Mouse (Mus musculus) retina, postnatal 7 days (tissue): ENCODE measurements around the gene Wnt5a.

Experiments used
- DNase-seq: peaks from one replicate; pipeline ENCODE4 v3.0.0-alpha.2; 2012; ENCODE audit warnings: low read depth, low spot score

Gene Wnt5a

GRCm38 (mm10) chr14:28509441-28510340 lies 5.1 kb downstream of the Wnt5a start:
- no peak for DNase-seq

- no peak for DNase-seq
These were observed 5.9 kb downstream of the Wnt5a start for GRCm38 (mm10) chr14:28510341-28511028.

- DNase-seq: no peak
These were observed 6.6 kb downstream of the Wnt5a start for GRCm38 (mm10) chr14:28511029-28511651.

GRCm38 (mm10) chr14:28512805-28513590 lies 8.4 kb downstream of the Wnt5a start:
- no peak for DNase-seq

- no peak for DNase-seq
These were observed 9.6 kb downstream of the Wnt5a start for GRCm38 (mm10) chr14:28514171-28514570.

GRCm38 (mm10) chr14:28515331-28515730 lies 10.8 kb downstream of the Wnt5a start:
- no peak for DNase-seq

- DNase-seq: no peak
These were observed 13.3 kb downstream of the Wnt5a start for GRCm38 (mm10) chr14:28517631-28518560.

GRCm38 (mm10) chr14:28521106-28521505 lies 16.6 kb downstream of the Wnt5a start:
- DNase-seq: no peak

- DNase-seq: no peak
These were observed 18.1 kb downstream of the Wnt5a start for GRCm38 (mm10) chr14:28522611-28523010.

GRCm38 (mm10) chr14:28525566-28525965 lies 21.0 kb downstream of the Wnt5a start:
- DNase-seq: no peak

GRCm38 (mm10) chr14:28528151-28528685 lies 23.7 kb downstream of the Wnt5a start:
- DNase-seq: no peak

GRCm38 (mm10) chr14:28531531-28531930 lies 27.0 kb downstream of the Wnt5a start:
- DNase-seq: no peak

- DNase-seq: no peak
These were observed 28.4 kb downstream of the Wnt5a start for GRCm38 (mm10) chr14:28532943-28533342.

GRCm38 (mm10) chr14:28533876-28534275 lies 29.3 kb downstream of the Wnt5a start:
- DNase-seq: no peak

GRCm38 (mm10) chr14:28535814-28536213 lies 31.3 kb downstream of the Wnt5a start:
- no peak for DNase-seq

- no peak for DNase-seq
These were observed 35.0 kb downstream of the Wnt5a start for GRCm38 (mm10) chr14:28539577-28539976.

GRCm38 (mm10) chr14:28542117-28542741 lies 37.7 kb downstream of the Wnt5a start:
- DNase-seq: no peak

GRCm38 (mm10) chr14:28561861-28562260 lies 57.3 kb downstream of the Wnt5a start:
- no peak for DNase-seq
